Mouse (Mus musculus) ES-Bruce4 (cell line): ENCODE measurements at regions not wholly inside any gene's neighbourhood (a gene's known extent, or its start where the extent isn't known, plus 50 kb on each side); places are given as distances from the start of the nearest gene placed in this dataset.

ENCODE experiments used
- H3K27ac ChIP-seq: 2 replicates; pipeline ENCODE4 v1.5.1; 2012; ENCODE audit warnings: low read length, inconsistent platforms; ENCODE audit not compliant: insufficient read depth
- H3K27me3 ChIP-seq: 2 replicates; pipeline ENCODE4 v1.6.1; 2012; ENCODE audit warnings: mild to moderate bottlenecking, low read length, inconsistent platforms; ENCODE audit not compliant: control insufficient read depth, poor library complexity, insufficient read depth, severe bottlenecking
- H3K36me3 ChIP-seq: 2 replicates; pipeline ENCODE4 v1.6.1; 2012; ENCODE audit warnings: inconsistent platforms, mild to moderate bottlenecking, low read length, moderate library complexity; ENCODE audit not compliant: control insufficient read depth, poor library complexity, insufficient read depth, severe bottlenecking
- H3K4me1 ChIP-seq: one replicate; pipeline ENCODE4 v1.8.1; 2011; ENCODE audit warnings: low read length; ENCODE audit not compliant: control insufficient read depth, insufficient read depth
- H3K4me3 ChIP-seq: 2 replicates; pipeline ENCODE4 v1.5.1; 2011; ENCODE audit warnings: low read depth, mild to moderate bottlenecking, low read length
- H3K9ac ChIP-seq: 2 replicates; pipeline ENCODE4 v1.6.1; 2012; ENCODE audit warnings: low read depth, mild to moderate bottlenecking, inconsistent platforms; ENCODE audit not compliant: poor library complexity, severe bottlenecking
- H3K9me3 ChIP-seq: replicated peaks from 2 replicates; pipeline ENCODE4 v1.6.1; 2012; ENCODE audit warnings: mild to moderate bottlenecking, low read length, inconsistent platforms; ENCODE audit not compliant: control insufficient read depth, poor library complexity, insufficient read depth, severe bottlenecking
- CTCF ChIP-seq: IDR thresholded peaks from one replicate; pipeline ENCODE4 v1.8.1; 2011; ENCODE audit warnings: low read depth, low read length
- EP300 ChIP-seq: IDR thresholded peaks from 2 replicates; pipeline ENCODE4 v1.6.1; 2011; ENCODE audit warnings: low read depth, low read length; ENCODE audit not compliant: insufficient read depth
- POLR2A ChIP-seq: IDR thresholded peaks from one replicate; pipeline ENCODE4 v1.8.1; 2011; ENCODE audit warnings: low read length; ENCODE audit not compliant: insufficient read depth

GRCm38 (mm10) chr16:29706996-29707395 is 127.9 kb downstream of the Opa1 start:
- Histone ChIP-seq H3K4me1 (no peaks in the 10 kb centered on the region), H3K27me3 (no peaks in the 10 kb centered on the region), H3K4me3 (no peak overlapping the region), H3K9me3 (peaks cover 8% of the 10 kb centered on the region; the same call in 1 of the 2 replicates), H3K36me3 (no peaks in the 10 kb centered on the region), H3K27ac (no peak overlapping the region), H3K9ac (no peak overlapping the region)
- TF ChIP-seq POLR2A: no peak
- TF ChIP-seq EP300: no peak
- TF ChIP-seq CTCF: no peak

DNA sequence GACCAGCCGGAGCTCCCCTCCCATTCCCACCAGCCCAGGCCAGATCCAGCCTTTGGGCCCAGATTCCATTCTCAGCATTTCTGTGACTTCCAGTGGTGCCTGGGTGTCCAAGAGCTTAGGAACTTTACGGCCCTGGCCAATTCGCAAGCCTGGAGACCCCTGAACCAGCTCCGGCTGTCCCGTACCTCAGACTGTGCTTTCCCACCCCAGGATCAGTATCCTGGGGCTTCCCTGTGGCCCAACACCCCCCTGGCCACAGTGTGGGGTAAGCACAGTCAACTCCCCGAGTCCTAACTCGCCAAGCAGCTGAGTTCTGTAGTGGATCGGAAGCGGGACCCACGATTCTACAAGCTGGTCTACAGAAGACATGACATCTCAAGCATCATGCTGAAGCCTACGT is 128.5 kb downstream of the Opa1 start:
- Histone ChIP-seq H3K4me1 (no peaks in the 10 kb centered on the region), H3K4me3 (no peak overlapping the region), H3K36me3 (no peaks in the 10 kb centered on the region), H3K27ac (no peak overlapping the region), H3K9me3 (peaks cover 4% of the 10 kb centered on the region; the same call in 1 of the 2 replicates), H3K9ac (no peak overlapping the region), H3K27me3 (no peaks in the 10 kb centered on the region)
- TF ChIP-seq EP300 (no peak), POLR2A (no peak), CTCF (no peak)

GRCm38 (mm10) chr16:29709072-29709471 is 129.9 kb downstream of the Opa1 start:
- TF ChIP-seq EP300 (no peak), CTCF (no peak), POLR2A (no peak)
- Histone ChIP-seq H3K36me3 (no peaks in the 10 kb centered on the region), H3K4me3 (no peak overlapping the region), H3K27me3 (no peaks in the 10 kb centered on the region), H3K9me3 (no peaks in the 10 kb centered on the region), H3K4me1 (no peaks in the 10 kb centered on the region), H3K9ac (no peak overlapping the region), H3K27ac (no peak overlapping the region)

GRCm38 (mm10) chr16:29711386-29711785 is 132.3 kb downstream of the Opa1 start:
- H3K27ac ChIP-seq: no peak overlapping the region
- no peaks in the 10 kb centered on the region for H3K36me3 ChIP-seq
- no peaks in the 10 kb centered on the region for H3K9me3 ChIP-seq
- H3K27me3 ChIP-seq: no peaks in the 10 kb centered on the region
- H3K4me3 ChIP-seq: no peak overlapping the region
- H3K4me1 ChIP-seq: no peaks in the 10 kb centered on the region
- H3K9ac ChIP-seq: no peak overlapping the region
- TF ChIP-seq POLR2A (no peak), CTCF (no peak), EP300 (no peak)

DNA sequence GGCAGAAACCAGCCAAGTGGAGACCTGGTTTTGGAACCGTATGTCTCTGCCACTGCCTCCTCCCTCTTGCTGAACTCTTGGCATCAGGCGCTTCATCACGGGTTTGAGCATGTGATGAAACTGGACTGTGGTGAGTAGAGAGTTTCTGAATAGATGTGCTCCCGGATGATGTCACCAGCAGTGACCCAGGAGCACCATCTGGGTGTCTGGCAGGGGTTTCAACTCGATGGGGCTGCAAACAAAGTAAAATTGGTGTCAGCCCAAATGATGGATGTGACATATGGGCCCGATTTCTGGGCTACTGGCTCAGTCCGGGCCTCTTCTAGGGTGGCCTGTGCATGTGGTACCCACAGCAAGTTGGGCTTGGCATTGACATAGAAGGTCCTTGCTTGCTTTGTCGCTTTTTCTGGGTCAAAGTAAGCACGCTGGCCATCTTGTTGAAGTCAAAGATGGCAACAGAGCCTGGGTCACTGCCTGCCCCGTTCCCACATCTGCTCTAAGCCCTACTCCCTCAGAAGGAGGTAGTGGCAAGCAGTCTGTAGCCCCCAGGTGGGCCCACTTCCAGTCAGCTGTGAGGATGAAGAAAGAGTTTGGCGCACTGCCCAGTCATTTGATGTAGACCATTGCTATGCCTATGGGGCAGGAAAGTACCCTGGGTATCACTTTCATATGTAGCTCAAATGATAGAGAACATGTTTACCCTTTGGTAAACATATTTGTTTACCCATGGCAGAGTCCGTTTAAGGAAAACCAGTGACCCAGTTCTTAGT is 133.0 kb downstream of the Opa1 start:
- H3K4me1 ChIP-seq: no peaks in the 10 kb centered on the region
- H3K4me3 ChIP-seq: no peak overlapping the region
- no peak overlapping the region for H3K9ac ChIP-seq
- no peaks in the 10 kb centered on the region for H3K27me3 ChIP-seq
- TF ChIP-seq EP300 (no peak), POLR2A (no peak), CTCF (no peak)
- no peaks in the 10 kb centered on the region for H3K9me3 ChIP-seq
- no peak overlapping the region for H3K27ac ChIP-seq
- H3K36me3 ChIP-seq: no peaks in the 10 kb centered on the region

DNA sequence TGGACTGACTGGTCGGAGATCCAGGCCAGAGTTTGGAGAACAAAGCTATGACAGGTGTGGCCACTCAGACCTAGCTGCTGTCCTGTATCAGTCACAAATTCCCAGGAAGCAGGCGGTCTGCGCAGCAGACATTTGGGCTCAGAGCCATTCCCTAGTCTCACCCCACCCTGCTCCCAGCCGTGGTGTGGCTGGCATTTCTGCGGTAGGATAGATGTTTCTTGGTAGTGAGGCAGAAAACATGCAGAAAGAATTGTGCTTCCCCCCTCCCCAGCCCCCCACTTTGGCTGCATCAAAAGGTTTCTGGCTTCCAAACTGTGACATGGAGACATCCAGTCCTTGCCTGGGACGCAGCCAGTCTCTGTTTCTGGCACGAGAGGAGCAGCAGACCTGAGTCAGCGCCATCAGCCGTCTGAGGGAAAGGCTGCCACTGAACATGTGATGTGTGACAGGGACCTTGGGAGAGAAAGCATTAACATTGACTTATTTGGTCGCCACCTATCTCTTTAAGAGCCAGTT is 135.5 kb downstream of the Opa1 start:
- no peaks in the 10 kb centered on the region for H3K9me3 ChIP-seq
- H3K36me3 ChIP-seq: no peaks in the 10 kb centered on the region
- H3K27me3 ChIP-seq: no peaks in the 10 kb centered on the region
- no peaks in the 10 kb centered on the region for H3K4me1 ChIP-seq
- TF ChIP-seq CTCF (no peak), POLR2A (no peak), EP300 (no peak)
- H3K4me3 ChIP-seq: no peak overlapping the region
- no peak overlapping the region for H3K9ac ChIP-seq
- H3K27ac ChIP-seq: no peak overlapping the region
